Mouse (Mus musculus): ENCODE measurements around the gene Lmln.
A peak's percentile ranks its signal among the peaks of the same experiment; 100 is the strongest.
"Not testable (repeated sequence)": the region's sequence is repeated elsewhere in the genome, so short reads cannot be mapped to it uniquely, and the experiment has no call there.

The Lmln gene

DNA sequence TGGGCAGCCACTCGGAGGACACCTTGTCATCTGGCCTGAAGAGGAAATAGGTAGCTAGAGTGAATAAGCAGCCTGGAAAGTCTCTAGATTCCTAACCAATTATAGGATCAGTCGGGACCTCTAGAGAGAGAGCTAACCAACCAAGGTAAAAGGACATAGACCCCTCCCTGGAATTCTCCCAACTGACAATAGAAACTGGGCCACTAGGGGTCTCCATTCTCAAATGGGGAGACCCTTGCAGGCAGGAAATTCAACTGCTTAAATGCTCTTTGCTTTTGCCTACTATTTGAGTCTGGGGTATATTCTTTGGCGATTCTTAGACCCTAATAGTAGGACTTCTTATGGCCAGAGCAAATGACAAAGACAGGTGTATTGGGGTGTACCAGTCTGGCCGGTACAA is 72.8 kb downstream of the Lmln start:
- DNase-seq (ENCODE audit: low read depth), result no peak

GRCm38 (mm10) chr16:33139061-33139460 is 76.7 kb downstream of the Lmln start:
- not testable (repeated sequence) for DNase-seq (ENCODE audit: low read depth)

DNA sequence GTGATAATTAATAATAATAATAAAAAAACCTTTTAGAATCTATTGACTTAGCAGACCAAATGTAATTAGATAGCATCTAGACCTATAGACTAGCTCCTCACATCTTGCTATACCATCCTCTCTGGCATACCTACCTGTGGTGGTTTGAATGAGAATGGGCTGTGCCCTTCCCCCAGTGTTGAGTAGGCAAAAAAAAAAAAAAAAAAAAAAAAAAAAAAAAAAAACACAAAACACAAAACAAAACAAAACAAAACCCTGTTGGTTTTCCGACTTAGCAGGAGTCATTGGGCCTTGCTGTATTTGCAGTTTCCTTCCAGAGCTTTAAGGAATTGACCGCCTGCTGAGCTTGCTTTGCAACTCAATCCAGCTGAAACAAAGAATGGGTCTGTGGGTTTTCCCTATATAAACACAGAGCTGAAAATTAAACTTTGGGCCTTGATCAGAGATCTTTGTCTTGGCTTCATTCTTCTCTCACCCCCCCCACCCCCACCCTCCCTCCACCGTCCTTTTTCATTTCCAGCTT is 79.5 kb downstream of the Lmln start:
- no peak for DNase-seq (ENCODE audit: low read depth)

- DNase-seq (ENCODE audit: low read depth), result no peak
Measured at GRCm38 (mm10) chr16:33143452-33143851, 81.1 kb downstream of the Lmln start.

- no peak for DNase-seq (ENCODE audit: low read depth)
Measured at GRCm38 (mm10) chr16:33146185-33146584, 83.9 kb downstream of the Lmln start.

DNA sequence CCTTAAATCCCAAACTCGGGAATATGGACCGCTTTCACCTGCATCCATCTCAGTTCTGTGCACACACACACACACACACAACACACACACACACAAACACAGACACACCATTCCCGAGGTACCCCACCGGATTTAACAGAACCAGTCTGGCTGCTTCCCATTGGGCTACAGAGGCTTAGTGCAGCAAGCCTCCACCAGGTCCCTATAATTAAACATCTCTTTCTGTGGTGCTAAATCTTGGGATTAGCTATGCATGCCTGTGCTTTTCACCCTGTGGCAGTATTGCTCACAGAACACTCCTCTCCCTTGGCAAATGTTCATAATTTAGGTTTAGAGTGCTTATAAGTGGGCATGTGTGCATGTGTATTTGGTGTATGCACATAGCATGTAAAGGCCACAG is 85.8 kb downstream of the Lmln start:
- DNase-seq (ENCODE audit: low read depth), result no peak

DNA sequence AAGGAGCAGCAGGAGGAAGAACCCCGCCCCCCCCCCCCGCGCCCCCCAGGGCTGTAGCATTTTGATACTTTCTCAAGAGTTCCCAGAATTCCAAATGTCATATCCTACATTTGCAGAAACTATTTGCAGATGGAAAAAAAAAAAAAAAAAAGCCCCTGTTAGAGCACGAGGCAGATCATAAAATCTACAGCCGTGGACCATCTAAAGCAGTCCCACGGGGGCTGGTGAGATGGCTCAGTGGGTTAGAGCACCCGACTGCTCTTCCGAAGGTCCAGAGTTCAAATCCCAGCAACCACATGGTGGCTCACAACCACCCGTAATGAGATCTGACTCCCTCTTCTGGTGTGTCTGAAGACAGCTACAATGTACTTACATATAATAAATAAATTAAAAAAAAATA is 88.6 kb downstream of the Lmln start:
- DNase-seq (ENCODE audit: low read depth), result not testable (repeated sequence)

GRCm38 (mm10) chr16:33151558-33151957 is 89.2 kb downstream of the Lmln start:
- DNase-seq (ENCODE audit: low read depth), result no peak

- peak; percentile 74 for DNase-seq (ENCODE audit: low read depth)
Measured at GRCm38 (mm10) chr16:33154992-33155391, 92.7 kb downstream of the Lmln start.

DNA sequence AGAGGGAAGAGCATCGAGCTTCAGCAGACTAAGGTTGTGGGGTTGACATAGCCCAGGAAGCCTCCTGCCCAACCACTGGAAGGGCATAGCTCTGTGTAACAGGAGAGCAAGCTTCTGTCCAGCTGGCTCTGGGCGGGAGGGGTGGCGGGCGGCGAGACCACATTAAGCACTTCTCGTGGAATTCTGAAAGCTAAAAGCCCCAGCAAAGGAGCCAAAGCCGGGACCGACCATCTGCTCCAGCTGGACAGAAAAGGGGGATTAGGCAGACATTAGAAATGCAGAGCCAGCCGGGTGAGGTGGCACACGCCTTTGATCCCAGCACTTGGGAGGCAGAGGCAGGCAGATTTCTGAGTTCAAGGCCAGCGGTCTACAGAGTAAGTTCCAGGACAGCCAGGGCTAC is 95.7 kb downstream of the Lmln start:
- DNase-seq (ENCODE audit: low read depth), result no peak

GRCm38 (mm10) chr16:33158590-33159071 is 96.3 kb downstream of the Lmln start:
- DNase-seq (ENCODE audit: low read depth), result no peak

DNA sequence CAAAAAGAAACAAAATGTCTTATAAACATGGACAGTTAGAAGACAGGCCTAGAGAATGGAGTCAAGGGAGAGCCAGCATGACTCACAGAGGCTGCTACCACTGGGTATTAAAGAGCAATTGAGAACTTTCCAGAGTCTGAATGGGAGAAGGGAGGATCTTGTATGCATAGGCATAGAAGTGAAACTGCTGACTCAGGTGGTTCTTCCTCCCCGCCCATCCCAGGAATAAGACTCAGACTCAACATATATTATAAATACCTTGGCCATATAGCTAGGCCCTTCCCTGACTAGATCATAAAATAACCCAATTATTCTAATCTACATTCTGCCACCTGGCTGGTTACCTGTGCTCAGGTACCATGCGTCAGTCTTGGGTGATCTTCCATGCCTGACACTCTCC is 97.0 kb downstream of the Lmln start:
- DNase-seq (ENCODE audit: low read depth), result no peak

GRCm38 (mm10) chr16:33163330-33164090 is 101.2 kb downstream of the Lmln start:
- DNase-seq (ENCODE audit: low read depth), result no peak

DNA sequence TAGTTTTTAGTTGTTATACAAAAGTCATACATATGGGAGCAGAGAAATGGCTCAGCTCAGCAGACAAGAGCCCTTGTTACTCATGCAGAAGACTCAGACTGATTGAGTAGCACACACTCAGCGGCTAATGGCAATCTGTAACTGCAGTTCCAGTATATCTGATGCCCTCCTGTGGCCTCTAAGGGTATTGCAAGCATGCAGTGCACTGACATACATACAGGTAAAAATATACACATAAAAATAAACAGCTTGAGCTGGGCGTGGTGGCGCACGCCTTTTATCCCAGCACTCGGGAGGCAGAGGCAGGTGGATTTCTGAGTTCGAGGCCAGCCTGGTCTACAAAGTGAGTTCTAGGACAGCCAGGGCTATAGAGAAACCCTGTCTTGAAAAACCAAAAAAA is 104.0 kb downstream of the Lmln start:
- DNase-seq (ENCODE audit: low read depth), result peak; percentile 44

DNA sequence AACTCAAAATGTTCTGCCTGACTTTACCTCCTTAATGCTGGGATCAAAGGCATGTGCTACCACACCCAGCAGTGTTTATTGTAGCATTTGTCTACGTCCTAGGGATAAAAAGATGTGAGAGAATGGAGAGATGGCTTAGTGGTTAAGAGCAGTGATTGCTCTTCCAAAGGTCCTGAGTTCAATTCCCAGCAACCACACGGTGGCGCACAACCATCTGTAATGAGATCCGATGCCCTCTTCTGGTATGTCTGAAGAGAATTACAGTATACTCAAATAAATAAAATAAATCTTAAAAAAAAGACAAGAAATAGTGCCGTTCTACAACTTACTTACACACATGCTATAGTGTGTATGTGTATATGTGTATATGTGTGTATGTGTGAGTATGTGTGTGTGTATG is 105.2 kb downstream of the Lmln start:
- peak; percentile 14 for DNase-seq (ENCODE audit: low read depth)

GRCm38 (mm10) chr16:33169471-33170034 is 107.2 kb downstream of the Lmln start:
- no peak for DNase-seq (ENCODE audit: low read depth)

GRCm38 (mm10) chr16:33170716-33171587 is 108.6 kb downstream of the Lmln start:
- DNase-seq (ENCODE audit: low read depth), result no peak

- no peak for DNase-seq (ENCODE audit: low read depth)
Measured at GRCm38 (mm10) chr16:33171800-33172199, 109.5 kb downstream of the Lmln start.

DNA sequence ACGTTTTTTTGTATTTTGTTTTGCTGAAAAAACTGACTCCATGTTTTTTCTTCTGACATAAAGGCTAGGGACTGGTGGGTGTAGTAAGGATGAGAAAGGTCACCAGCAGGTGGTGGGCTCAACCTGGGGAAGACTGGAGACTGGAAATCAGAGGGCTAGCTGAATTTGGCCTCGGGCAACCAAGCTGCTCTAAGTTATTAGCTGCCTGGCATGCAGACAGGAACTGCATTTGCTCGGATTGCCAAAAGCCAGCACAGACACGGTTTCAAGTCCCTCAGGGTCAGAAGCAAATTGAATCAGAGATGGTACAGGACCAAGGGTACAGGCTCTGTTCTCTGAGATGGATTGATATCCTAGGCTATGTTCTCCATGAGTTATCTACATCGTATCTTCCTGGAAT is 110.8 kb downstream of the Lmln start:
- DNase-seq (ENCODE audit: low read depth), result no peak

DNA sequence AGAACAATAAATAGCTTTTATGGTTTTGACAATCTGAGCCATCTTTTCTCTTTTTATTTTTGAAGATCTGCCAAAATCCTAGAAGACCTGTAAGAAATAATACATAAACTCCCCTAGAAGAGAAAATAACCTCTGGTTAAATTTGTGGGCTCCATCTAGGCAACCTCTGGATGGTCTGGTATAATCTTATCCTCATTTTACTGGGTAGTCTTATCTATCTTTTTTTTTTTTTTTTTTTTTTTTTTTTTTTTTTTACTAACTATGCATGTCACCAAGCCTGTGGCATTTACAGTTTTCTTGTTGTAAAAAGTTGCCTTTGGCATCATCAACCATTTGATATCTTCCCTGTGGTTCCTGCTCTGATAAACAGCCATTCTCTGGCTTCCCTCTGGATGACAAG is 112.4 kb downstream of the Lmln start:
- DNase-seq (ENCODE audit: low read depth), result no peak

DNA sequence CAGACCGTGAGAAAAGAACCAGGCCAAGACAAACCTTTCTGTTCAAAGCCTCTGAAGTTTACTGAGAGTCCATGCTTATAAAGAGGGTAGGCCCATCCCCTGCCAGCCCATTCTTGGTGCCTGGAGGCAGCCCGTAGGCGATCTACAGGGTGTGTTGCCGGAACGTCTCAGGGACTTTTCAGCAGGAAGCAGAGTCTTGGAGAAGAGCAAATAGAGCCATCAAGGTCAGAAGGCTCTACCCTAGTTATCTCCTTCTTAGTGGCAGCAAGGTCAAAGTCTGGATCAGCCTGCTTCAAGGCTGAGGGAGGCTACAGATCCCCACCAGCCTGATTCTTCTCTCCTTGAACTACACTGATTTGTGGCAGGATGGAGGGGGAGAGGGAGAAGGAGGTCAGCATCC is 114.5 kb downstream of the Lmln start:
- DNase-seq (ENCODE audit: low read depth), result not testable (repeated sequence)

All from NIH3T3 (cell line).